Mouse (Mus musculus): Measurements from ENCODE around the gene Prss33. TPM values are rescaled to one million over a fixed set of nuclear protein-coding genes. Genes with fewer than 3 reads are reported as not detected.
"Not testable (repeated sequence)": the region's sequence is repeated elsewhere in the genome, so short reads cannot be mapped to it uniquely, and the experiment has no call there.

Gene Prss33
- not detected in 2 replicates for total RNA-seq (2014; rRNA removed; ENCODE audit: low replicate concordance)
- polyA plus RNA-seq (2015; fragmentation: Nextera tagmentation; extraction: Ambion mirVana) = not detected in 2 replicates

DNA sequence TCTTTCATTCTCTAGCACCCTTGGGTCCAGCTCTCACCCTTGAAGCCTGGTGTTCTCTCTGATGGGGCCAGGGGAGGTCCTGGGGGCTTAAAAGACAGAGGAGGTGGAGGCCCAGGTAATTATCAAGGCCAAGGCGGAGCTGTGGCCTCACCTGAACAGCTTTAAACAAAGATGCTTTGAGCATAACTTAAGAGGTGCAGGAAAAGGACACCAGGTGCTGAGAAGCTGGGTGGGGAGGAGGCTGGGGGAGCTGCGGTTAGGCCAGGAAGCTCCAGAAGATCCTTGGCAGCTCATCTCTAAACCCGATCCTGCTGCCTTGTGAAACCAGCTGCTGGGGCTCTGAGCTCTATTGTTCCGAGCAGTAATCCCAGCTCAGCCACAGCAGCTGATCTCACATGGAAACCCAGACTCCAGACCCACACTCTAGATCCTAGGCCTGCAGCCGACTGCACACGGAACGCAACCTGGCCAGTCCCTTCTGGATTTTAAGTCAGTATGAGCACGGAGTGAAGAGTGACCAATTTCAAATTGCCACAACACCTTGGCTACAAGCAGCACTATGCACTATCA, at the start of gene Prss33:
Prss33 (minus strand) TSS at position 51 of the 570 bp plus-strand sequence.
- TF ChIP-seq EP300 (IDR thresholded peaks at IDR 0.05; ENCODE audit: low read depth) (no peak), CTCF (IDR thresholded peaks at IDR 0.05; ENCODE audit: low read depth) (no peak)
- WGBS = 76% methylated on average over 8 of the region's 8 CpGs
- ATAC-seq (ENCODE audit: insufficient read depth, low read depth) (no peak), DNase-seq (ENCODE audit: low spot score) (no peak)
- H3K4me3 ChIP-seq (ENCODE audit: low read depth, low read length) = no peak within 1 kb of the TSS
- H3K27me3 ChIP-seq (ENCODE audit: control insufficient read depth, insufficient read depth, low read length) = peaks cover 32% of the 10 kb centered on the region
- H3K9me3 ChIP-seq (replicated peaks; ENCODE audit: control insufficient read depth, low read length) = no peaks in the 10 kb centered on the region
- H3K4me2 ChIP-seq (ENCODE audit: low read depth, low read length) = no peak within 1 kb of the TSS
- H3K4me1 ChIP-seq (ENCODE audit: control insufficient read depth, insufficient read depth) = no peaks in the 10 kb centered on the region
- H3K27ac ChIP-seq (ENCODE audit: low read depth) = no peak within 1 kb of the TSS
- H3K36me3 ChIP-seq (replicated peaks; ENCODE audit: control insufficient read depth, insufficient read depth, low read length) = no peaks in the 10 kb centered on the region
- H3K9ac ChIP-seq (replicated peaks; ENCODE audit: low read depth, low read length) = no peak within 1 kb of the TSS

GRCm38 (mm10) chr17:23880576-23880975, 44.7 kb upstream of the Prss33 start, which contains the start of the genes Dcpp1 and Dcpp2:
TSS of gene Dcpp1 (plus strand) at chr17:23880876.
TSS of gene Dcpp2 (plus strand) at chr17:23880880.
- H3K9me3 ChIP-seq (replicated peaks; ENCODE audit: control insufficient read depth, low read length); ATAC-seq (ENCODE audit: insufficient read depth, low read depth); H3K4me2 ChIP-seq (ENCODE audit: low read depth, low read length); H3K27me3 ChIP-seq (ENCODE audit: control insufficient read depth, insufficient read depth, low read length); H3K36me3 ChIP-seq (replicated peaks; ENCODE audit: control insufficient read depth, insufficient read depth, low read length); DNase-seq (ENCODE audit: low spot score); H3K4me1 ChIP-seq (ENCODE audit: control insufficient read depth, insufficient read depth); H3K27ac ChIP-seq (ENCODE audit: low read depth); H3K4me3 ChIP-seq (ENCODE audit: low read depth, low read length); H3K9ac ChIP-seq (replicated peaks; ENCODE audit: low read depth, low read length): not testable (repeated sequence)
- WGBS = 39% methylated on average over 4 of the region's 4 CpGs

- ATAC-seq (ENCODE audit: insufficient read depth, low read depth) (no peak), DNase-seq (ENCODE audit: low spot score) (no peak)
- no peaks in the 10 kb centered on the region for H3K36me3 ChIP-seq (replicated peaks; ENCODE audit: control insufficient read depth, insufficient read depth, low read length)
- H3K9ac ChIP-seq (replicated peaks; ENCODE audit: low read depth, low read length) = no peak overlapping the region
- WGBS = 91% methylated on average over 2 of the region's 2 CpGs
- H3K4me1 ChIP-seq (ENCODE audit: control insufficient read depth, insufficient read depth) = no peaks in the 10 kb centered on the region
- no peak for TF ChIP-seq CTCF (IDR thresholded peaks at IDR 0.05; ENCODE audit: low read depth)
- TF ChIP-seq EP300 (IDR thresholded peaks at IDR 0.05; ENCODE audit: low read depth) = no peak
- no peak overlapping the region for H3K4me2 ChIP-seq (ENCODE audit: low read depth, low read length)
- H3K4me3 ChIP-seq (ENCODE audit: low read depth, low read length) = no peak overlapping the region
- H3K27me3 ChIP-seq (ENCODE audit: control insufficient read depth, insufficient read depth, low read length) = no peaks in the 10 kb centered on the region
- H3K9me3 ChIP-seq (replicated peaks; ENCODE audit: control insufficient read depth, low read length) = no peaks in the 10 kb centered on the region
- no peak overlapping the region for H3K27ac ChIP-seq (ENCODE audit: low read depth)
These were observed 41.3 kb upstream of the Prss33 start for GRCm38 (mm10) chr17:23877166-23877565.

DNA sequence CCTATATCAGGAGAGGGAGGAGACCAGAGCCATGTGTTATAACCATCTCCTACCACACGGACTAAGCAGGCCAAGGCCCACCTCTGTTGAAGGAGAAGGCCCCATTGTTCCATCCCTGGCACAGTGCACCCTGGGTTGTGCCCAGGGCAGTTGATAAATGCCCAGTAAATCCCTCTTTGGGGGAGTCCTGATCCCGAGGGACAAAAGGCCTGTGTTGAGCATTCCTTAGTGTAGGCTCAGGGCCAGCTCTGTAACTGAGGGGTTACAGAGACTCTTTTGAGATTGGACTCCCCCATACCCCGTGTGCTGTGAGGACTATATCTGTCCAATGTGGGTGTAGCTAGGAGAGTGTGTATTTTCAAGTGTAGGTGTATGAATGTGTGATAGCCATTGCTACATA, 40.9 kb upstream of the Prss33 start:
- Histone ChIP-seq H3K27me3 (ENCODE audit: control insufficient read depth, insufficient read depth, low read length) (no peaks in the 10 kb centered on the region), H3K9me3 (replicated peaks; ENCODE audit: control insufficient read depth, low read length) (no peaks in the 10 kb centered on the region), H3K4me2 (ENCODE audit: low read depth, low read length) (no peak overlapping the region), H3K4me3 (ENCODE audit: low read depth, low read length) (no peak overlapping the region), H3K4me1 (ENCODE audit: control insufficient read depth, insufficient read depth) (no peaks in the 10 kb centered on the region), H3K27ac (ENCODE audit: low read depth) (no peak overlapping the region), H3K36me3 (replicated peaks; ENCODE audit: control insufficient read depth, insufficient read depth, low read length) (no peaks in the 10 kb centered on the region), H3K9ac (replicated peaks; ENCODE audit: low read depth, low read length) (no peak overlapping the region)
- DNase-seq (ENCODE audit: low spot score) = no peak
- 49% methylated on average over 3 of the region's 3 CpGs for WGBS
- no peak for ATAC-seq (ENCODE audit: insufficient read depth, low read depth)
- TF ChIP-seq CTCF (IDR thresholded peaks at IDR 0.05; ENCODE audit: low read depth) (no peak), EP300 (IDR thresholded peaks at IDR 0.05; ENCODE audit: low read depth) (no peak)

DNA sequence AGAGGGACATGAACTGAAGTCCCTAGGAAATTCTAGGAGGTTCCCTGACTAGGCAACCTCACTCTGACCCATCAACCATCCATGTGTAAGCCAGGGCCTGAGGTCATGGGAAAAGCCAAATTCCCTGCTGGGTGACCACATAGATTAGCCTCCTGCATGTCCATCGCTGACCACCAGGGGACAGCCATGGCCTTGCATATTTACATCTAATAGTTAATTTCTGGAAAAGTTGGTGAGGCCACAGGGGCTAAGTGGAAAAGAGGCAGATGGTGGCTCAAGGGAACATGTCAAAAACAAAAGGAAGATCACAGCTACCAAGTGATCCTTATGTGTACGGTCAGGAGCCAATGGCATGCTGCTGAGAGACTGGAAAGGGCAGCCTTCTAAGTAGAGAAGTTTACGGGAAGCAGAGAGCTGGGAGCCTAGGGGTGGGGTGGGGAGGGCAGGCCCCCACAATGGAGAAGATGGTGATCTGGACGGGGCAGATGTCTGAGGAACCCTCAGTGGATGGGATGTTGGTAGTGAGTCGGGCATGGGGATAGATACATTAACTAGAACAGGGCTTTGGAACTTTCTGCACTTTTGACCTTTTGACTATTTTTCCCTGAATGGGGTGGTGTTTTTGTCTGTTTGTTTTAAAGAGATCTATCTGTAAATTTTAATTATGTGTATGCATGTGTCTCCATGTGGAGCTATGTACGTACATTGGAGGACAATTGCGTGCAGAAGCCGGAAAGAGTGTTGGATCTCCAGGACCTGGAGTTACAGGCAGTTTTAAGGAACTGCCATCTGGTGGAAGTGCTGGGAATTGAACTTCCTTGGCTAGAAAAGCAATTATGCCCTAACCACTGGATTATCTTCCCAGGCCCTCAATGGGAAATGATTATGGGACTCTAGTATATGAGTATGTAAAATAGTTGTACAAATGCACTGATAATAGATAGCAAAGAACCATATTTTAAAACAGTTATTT, 38.3 kb upstream of the Prss33 start:
- no peaks in the 10 kb centered on the region for H3K36me3 ChIP-seq (replicated peaks; ENCODE audit: control insufficient read depth, insufficient read depth, low read length)
- DNase-seq (ENCODE audit: low spot score) (peak; percentile 41), ATAC-seq (ENCODE audit: insufficient read depth, low read depth) (peak; percentile 63; the same call in 1 of the 2 replicates)
- 43% methylated on average over 8 of the region's 8 CpGs for WGBS
- TF ChIP-seq EP300 (IDR thresholded peaks at IDR 0.05; ENCODE audit: low read depth) = no peak
- TF ChIP-seq CTCF (IDR thresholded peaks at IDR 0.05; ENCODE audit: low read depth) = peak; percentile 77
- no peaks in the 10 kb centered on the region for H3K4me1 ChIP-seq (ENCODE audit: control insufficient read depth, insufficient read depth)
- no peak overlapping the region for H3K9ac ChIP-seq (replicated peaks; ENCODE audit: low read depth, low read length)
- no peak overlapping the region for H3K27ac ChIP-seq (ENCODE audit: low read depth)
- no peak overlapping the region for H3K4me3 ChIP-seq (ENCODE audit: low read depth, low read length)
- no peaks in the 10 kb centered on the region for H3K27me3 ChIP-seq (ENCODE audit: control insufficient read depth, insufficient read depth, low read length)
- no peaks in the 10 kb centered on the region for H3K9me3 ChIP-seq (replicated peaks; ENCODE audit: control insufficient read depth, low read length)
- no peak overlapping the region for H3K4me2 ChIP-seq (ENCODE audit: low read depth, low read length)
